Mouse (Mus musculus): ENCODE measurements at regions not wholly inside any gene's neighbourhood (a gene's known extent, or its start where the extent isn't known, plus 50 kb on each side); places are given as distances from the start of the nearest gene placed in this dataset.
"Not testable (repeated sequence)": the region's sequence is repeated elsewhere in the genome, so short reads cannot be mapped to it uniquely, and the experiment has no call there.

- TF ChIP-seq CTCF, EP300 (IDR thresholded peaks at IDR 0.05; ENCODE audit: low read depth): not testable (repeated sequence)
Measured at GRCm38 (mm10) chr13:72326201-72326600, 302.4 kb upstream of the Irx2 start.

All from liver, embryonic 14.5 days (tissue).